Mouse (Mus musculus): Measurements from ENCODE around the gene Sec13.

GRCm38 (mm10) chr6:113747284-113747683, 6.7 kb upstream of the Sec13 start:
- TF ChIP-seq CTCF (IDR thresholded peaks at IDR 0.05; ENCODE audit: low read depth, low read length) (no peak), POLR2A (IDR thresholded peaks at IDR 0.05; ENCODE audit: extremely low read depth, insufficient read depth, low read length) (no peak)

All from liver, adult 2 months (tissue).